Mouse (Mus musculus): ENCODE data around the gene Atp8b4.
A peak's percentile ranks its signal among the peaks of the same experiment; 100 is the strongest.

The Atp8b4 gene

DNA sequence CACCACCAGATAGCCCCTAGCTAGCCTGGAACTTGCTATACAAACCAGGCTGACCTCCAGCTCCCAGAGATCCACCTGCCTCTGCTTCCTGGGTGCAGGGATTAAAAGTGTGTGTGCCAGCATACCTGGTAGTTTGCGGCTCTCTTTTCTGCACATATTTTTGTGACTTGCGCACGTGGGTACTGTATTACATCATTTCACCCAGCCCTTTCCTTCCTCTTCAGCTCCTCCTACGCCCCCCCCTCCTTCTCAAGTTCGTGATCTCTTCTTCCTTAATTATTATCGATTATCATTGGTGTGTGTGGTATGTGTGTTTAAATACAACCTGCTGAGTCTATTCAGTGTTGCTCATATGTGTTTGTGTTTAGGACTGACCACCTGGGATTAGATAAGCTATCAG, at the start of gene Atp8b4:
Gene Atp8b4 (minus strand): TSS at position 154 of the 400 bp plus-strand sequence.
- no peak for DNase-seq

DNA sequence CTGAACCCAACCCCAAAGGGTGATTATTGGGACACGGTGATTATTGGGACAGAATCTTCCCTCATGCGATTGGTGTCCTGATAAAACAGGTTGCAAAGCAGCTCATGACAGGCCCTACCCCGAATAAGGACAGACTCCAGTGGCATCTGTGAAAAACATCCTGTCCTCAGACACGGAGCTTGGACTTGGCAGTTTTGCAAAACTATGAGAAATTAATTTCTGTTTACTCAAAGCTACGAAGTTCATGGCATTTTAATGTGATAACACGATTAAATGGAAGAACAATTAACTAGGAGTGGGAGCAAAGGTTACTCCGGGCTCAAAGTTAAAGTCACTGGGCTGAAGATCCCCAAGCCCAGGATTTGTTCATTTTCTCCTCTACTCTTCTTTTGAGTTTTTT, 49.2 kb upstream of the Atp8b4 start:
- peak; percentile 91 for DNase-seq

DNA sequence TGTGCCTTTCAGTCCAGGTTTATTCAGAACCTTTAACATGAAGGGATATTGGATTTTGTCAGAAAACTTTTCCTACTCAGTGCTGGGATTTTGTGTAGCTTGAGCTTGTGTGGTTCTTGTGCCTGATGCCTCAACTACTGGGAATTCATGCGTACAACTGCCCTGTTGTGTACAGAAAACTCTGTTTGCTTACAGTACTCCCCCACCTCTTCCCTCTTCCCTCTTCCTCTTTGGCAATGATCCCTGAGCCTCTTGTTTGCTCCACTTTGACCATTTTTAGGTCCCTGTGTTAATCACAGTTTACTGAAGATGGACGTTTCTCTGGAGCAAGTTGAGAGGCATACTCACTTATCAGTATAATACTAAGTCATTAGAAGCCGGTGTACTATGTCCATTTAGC, 45.9 kb upstream of the Atp8b4 start:
- no peak for DNase-seq

DNA sequence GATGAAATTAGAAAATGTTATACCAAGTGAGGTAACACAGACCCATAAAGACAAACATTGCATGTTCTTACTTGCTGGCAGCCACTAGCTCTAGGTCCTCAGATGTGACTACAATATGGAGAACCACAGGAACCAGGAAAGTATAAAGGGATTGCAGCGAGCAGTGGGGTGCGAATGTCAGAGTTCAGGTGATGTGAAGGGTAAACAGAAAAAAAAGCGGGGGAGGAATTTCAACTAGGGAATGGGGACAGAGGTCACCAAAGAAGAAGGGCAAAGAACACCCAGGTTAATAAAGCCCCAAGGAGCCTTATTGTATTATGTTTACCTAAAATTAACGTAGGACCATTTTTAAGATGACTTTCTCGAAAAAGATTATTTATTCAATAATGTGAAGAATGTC, 44.8 kb upstream of the Atp8b4 start:
- peak; percentile 86 for DNase-seq

DNA sequence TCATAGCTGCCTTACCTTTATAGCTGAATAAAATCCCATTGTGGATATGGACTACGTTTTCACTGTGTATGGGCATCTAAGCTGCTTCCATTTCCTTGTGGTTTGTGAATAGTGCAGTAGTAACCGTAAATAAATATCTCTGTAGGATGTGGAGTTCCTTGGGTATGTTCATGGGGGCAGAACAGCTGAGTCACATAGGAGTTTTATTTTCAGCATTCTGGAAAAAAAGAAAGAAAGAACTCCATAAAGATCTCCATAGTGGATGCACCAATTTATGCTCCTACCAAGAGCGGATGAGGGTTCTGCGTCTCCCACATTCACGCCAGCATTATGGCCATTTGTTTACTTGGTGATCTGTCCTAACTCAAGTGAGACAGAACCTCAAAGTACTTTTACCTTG, 41.7 kb upstream of the Atp8b4 start:
- no peak for DNase-seq

DNA sequence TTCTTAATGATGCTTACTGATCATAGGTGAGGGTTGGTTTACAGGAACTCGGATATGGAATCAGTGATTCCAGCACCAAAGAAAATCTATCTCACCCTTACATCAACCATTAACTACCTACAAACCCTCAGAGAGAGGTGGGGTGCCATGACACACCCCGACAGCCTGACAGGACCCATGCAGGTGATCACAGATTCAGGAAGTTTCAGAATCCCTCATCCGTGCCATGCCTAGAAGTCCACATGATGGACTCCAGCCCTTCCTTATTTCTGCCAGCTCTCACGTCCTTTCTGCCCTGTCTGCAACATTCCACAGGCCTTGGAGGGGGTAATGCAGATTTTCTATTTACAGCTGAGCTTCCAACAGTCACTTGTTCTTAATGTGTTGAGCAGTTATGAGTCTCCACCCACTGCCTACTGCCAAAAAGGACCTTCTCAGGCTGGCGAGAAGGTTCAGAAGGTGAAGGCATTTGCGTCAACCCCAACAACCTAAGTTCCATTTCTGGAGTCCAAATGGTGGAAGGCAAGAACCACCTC, 40.0 kb upstream of the Atp8b4 start:
- peak; percentile 96 for DNase-seq

DNA sequence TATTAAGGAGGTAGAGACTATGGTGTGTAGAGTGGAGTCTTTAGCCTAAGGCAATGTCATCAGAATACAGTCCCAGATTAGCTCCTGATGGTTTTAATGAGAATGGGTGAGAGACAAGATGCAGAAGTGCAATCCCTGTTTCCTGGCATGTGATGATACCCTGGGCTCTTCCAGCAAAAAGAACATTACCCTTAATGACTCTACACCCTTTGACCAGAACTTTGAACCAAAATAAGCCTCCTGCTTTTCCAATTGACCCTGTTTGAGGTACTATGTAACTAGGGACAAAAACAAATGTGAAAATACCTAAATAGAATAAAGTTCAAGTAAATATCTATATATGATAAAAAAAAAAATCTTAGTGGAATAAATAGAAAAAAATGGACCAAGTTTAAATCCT, 37.2 kb upstream of the Atp8b4 start:
- peak; percentile 84 for DNase-seq

DNA sequence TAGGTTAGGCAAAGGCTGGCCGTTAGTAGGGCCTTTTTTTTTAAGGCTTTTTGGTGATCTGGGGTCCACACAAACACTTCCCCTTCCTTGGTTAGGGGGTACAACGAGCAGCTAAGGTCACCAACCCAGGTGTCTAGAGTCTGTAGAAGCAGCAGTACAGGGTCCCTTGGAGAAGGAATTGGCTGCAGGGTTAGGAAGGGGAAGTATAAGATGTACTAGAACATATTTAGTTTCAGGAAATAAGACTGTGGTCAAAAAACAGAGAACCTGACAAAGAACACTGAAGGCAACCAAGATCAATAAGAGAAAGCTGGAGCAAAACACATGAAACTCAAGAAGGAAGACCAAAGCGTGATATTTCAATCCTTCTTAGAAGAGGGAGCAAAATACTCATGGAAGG, 30.1 kb upstream of the Atp8b4 start:
- DNase-seq = no peak

DNA sequence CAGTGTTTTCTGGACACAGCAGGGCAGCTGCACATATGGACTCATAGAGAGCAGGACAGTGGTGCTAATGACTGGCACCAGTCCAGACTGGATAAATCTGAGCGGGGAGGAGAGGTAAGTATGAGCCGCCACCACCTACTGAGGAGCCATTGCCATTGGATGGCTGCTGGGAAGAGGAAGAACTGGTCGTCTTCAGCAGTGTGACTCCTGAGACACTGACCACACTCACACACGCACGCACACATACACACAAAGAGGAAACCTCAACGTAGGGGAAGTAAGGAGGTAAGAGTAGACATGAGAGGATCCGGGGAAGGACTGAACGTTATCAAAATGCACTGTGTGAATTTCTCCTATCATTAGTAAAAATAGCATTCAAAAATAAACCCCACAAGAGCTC, 27.0 kb upstream of the Atp8b4 start:
- no peak for DNase-seq

DNA sequence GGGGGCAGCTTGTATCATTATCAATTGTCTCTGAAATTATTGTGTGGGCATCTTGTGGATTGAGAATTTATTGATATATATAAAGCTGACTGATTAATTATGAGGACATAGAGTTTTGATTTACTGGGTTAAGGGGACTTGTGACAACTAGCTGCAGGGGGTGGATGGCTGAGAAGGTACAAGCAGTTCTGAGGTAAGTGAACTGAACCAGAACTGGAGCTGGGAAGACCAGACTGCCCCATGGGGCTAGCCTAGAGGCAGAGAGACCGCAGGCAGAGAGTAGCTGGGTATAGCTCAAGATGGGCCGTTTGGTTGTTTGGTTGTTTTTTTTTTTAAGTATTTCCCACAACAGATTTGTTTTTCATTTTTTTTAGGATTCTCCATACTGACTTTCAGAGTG, 23.8 kb upstream of the Atp8b4 start:
- DNase-seq = peak; percentile 72

DNA sequence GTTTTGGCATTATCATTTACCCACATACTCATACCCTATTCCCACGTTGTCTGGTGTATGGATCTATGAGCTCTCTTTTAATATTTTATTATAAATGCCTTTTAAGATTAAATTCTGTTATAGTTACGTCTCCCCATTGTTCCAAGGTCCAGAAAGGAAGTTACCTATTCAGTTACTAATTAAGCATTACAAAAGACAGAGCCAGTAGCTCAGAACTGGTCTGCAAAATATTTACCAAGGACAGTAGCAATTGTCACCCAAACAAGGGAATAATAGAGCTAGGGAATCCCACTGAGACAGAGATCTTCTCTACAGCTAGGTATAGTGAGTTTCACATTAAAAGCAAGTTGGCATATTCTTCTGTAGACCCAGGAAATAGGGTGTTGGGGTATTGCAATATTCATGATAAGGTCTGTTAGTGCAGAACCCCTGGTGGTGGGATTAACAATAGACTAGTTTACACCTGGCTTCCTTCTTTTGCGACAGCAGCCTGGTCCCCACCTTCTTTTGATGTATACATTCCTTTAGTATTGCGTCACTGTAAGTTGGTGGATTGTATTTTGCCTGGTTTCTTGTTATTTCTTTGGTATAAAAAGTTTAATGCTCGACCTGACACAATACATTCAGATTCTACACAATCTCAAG, 22.7 kb upstream of the Atp8b4 start:
- DNase-seq = peak; percentile 78

DNA sequence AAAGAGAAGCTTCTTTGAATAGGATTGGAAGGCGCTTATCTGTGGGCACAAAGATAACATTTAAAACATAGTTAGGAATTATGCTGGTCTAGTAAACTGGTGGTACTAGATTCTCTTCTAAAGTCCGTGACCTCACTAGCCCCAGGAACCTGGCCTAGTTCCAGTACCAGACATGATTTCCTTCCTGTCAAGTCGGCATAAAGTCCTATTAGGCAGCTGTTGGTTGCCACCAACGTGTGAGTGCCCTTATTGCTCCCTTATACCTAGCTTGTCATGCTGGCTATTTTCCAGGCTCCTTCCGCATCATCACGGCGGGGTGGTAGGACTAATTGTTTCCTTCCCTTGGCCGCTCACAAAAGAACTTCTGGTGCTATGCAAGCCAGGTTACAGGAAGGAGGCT, 21.6 kb upstream of the Atp8b4 start:
- peak; percentile 88 for DNase-seq

DNA sequence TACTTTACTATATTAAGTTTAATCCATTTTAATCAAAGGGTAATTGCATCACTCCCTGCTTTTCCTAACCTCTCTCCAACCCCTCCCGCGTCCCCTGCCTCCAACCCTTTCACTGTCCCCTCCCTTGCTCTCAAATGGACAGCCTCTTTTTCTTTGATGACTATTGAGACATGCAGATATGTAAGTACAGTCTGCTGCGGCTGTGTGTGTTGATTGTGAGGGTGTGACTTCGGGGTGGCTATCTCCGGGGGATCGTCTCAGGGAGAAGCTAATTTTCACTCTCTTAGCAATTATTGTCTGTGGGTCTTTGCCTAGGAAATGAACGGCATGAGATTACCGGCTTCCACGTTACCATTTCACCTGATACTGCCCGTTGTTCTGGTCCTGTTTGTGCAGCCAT, 21.0 kb upstream of the Atp8b4 start:
- no peak for DNase-seq

DNA sequence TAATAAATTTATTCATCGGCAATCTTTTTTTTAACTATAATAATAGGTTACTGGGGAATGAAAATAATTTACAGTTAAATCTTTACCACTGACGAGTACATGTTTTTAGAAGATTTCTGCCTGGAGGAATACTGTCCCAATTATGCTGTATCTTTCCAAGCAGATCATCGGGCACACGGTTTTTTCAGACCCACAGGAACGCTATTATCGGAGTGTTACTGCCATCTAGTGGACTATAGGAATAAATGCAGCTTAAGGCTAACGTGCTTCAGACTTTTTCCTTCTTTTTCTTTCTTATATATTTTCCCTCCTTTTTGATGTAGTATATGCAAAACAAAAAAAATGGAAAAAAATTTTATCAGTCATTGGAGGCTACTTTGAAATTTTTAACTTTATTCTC, 20.4 kb upstream of the Atp8b4 start:
- peak; percentile 62 for DNase-seq

DNA sequence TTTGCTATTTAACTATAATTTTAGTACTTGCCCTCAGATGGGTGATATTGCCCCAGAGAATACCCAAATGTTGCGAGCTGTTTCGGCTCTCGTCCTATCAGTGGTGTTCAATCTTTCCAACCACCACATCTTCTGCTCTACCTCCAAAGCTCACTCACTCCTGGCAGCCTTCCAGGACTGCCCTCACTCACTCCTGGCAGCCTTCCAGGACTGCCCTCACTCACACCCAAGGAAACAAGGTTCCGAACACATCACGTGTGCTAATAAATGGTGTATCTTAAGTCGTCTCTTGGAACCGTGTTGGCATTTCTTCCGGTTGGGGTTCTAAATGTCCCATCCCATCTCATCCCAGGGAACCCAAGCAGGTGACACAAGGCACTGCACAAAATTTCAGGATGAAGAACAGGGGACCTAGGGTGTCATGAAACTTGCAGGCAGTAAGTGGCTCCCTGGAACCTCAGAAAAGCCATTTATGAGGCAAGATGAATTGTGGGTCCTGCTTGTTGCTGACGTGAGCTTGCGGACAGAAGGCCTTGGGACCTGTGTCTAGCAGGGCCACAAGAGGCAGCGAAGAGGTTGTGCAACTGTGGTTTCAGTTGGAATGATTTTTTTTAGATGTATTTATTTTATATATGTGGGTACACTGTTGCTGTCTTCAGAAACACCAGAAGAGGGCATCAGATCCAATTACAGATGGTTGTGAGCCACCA, 19.6 kb upstream of the Atp8b4 start:
- peak; percentile 76 for DNase-seq

DNA sequence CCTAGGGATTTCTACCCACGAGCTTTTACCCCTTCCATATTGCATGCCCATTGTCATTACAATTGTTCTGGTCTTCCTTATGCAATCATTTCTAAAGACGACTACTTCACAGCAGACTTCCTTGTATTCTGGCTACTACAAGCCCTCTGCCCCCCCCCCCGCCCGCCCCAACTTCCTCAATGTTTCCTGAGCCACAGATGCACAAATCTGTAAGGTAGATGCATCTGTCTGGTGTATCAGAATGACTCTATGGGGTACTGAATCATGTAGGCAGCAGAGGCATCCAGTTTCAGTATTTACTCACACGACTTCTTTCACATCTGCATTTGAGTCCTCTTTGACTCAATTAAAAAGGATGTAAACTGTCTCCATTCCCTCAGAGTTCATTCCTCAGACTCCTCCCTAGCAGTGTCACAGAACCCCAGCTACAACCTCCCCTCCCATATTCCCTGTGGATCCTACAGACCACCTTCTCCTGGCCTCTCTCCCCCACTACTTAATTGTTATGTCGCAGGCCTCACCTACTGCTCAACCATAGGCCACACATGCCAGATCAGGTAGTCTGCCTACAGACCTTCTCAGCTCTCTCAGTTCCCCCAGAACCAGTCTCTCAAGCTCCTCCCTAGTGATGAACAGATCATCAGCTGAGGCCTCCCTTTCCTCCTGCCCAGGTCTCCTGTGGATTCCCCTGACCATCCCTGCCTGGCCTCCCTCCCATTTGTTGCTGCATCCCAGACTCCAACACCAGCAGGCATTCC, 14.8 kb upstream of the Atp8b4 start:
- DNase-seq = no peak

DNA sequence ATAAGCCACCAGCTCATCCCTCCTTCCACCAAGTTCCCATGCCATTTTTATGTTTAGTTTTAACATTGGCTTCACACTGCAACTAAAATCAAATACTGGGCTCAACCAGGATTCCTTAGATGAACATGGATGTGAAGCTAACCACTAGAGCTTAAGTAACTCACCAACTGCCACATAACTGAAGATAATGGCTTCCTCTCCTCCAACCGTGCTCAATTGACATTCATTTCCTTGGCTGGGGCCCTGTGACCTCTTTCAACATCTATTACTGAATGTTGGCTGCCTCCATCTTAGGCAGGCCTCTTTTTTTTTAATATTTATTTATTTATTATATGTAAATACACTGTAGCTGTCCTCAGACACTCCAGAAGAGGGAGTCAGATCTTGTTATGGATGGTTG, 7.8 kb upstream of the Atp8b4 start:
- DNase-seq = no peak

DNA sequence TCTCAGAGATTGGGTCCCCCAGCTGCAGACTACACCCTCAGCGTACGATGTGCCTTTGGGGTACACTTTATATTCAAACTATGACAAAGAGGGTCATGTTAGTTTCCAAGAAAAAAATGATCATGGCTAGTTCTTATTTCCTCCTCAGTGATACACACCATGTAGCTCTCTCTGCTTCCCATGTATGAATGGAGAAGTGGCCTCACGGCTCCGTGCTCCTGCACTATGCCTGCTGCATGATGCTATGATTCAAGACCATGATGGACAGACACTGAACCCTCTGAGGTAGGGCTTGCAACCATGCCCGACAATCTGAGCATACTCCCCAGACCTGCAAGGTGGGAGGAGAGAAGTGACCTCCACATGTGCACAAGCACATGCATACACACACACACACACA, 7.0 kb upstream of the Atp8b4 start:
- DNase-seq = no peak

DNA sequence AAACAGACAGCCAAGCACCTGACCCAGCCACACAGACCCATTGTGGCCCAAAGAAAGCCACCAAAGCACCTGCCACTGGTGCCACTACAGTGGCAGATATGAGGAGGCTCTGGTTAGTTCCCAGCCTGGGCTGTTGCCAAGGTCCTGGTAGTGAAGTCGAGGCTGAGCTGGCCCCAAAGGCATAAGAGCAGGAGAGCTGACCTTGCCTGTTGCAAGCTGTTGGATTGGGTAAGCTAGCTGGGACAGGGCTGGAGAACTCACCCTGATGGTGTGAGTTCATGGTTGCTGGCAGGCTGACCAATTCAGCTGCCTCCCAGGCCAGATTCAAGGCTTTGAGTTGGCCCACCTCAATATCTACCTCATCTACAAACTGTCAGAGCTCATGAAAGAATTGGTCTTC, 4.7 kb upstream of the Atp8b4 start:
- no peak for DNase-seq

DNA sequence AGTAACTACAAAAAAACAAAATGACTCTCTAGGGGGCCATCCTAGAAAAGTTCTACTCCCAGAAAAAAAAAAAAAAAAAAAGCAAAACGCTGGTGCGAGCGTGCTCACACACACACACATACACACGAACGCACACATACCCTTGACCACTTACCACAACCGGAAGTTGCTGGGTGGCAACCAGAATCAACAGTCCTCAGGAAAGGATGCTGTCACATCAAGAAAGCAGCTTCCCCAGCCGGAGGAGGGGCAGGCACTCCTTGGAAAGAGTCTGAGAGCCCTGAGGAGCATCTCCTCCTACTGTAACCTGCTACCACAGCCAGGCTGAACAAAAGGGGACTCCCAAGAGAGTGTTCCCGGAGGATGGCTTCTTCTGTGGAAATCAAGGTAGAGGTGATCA, 744 bp downstream of the Atp8b4 start:
- DNase-seq = no peak

DNA sequence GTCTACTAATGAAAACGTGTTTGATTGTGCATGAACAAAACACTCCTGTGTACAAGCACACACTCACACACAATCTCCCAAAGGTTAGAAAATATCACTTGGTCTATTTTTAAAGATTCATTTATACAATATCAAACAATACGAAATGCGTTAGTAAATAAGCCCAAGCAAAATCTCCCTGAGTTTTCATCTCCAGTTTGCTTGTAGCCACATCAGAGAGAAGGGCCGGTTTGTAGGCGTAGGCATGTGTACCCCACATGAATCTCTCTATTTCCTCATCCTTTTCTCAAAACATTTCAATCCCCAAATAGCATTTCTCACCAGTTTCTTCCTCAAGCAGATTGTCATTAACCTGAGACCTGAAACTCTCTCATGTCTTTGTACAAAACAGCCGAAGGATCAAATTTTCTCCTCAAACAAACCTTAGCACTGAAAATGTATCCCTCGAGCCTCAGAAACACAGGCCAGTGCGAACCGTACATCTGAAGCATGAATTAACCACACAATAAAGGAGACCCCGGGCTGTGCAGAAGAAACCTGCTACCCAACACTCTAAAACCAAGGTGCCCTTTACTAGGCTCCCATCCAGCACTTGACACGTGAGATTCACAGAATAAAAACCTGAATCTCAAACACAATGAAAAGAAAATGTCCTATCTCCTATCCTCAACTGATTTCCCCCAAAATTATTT, 1.6 kb downstream of the Atp8b4 start:
- DNase-seq = no peak

DNA sequence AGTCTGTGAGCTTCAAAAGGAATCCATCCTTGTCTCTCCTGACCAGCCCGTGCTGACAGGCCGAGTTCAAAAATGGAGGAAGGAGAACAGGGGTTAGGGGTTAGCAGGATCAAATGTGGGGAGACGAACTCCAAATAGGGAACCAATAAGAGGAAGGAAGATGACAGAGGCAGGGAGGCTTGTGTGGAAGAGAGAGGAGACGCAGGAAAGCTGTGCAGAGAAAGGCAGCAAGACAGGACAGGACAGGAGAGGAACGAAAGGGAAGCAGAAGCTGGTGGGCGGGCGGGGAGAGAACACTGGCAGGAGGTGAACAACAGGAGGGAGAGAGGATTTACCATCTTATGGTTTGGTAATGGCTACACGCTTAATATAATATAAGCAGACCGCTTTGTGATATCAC, 3.6 kb downstream of the Atp8b4 start:
- no peak for DNase-seq

Data from kidney, adult 9 months (tissue).